ENCODE assay signal across 14 mouse cellular contexts in the genomic region with DNA sequence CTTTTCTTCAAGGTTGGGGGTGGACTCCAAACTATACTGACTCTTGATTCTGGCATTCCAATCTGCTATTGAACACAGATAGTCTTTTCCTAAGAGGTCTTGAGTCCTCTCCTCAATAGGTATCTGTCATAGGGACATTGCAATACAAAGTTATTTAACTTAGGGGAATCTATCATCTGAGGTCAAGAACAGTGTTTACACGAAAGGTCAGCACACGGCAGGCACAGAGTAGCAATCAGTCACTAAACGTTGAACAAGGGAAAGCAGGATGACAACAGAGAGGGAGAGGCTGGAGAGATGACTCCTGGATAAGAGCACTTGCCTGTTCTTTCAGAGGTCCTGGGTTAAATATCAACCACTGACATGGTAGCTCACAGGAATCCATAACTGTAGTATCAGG. TPM values are rescaled to one million over a fixed set of nuclear protein-coding genes. Genes with fewer than 3 reads are reported as not detected.
"Had no signal": no experiment of that assay in that cellular context is flagged by ENCODE, and none has a peak within 500 bp of the region (broad histone marks: within the 10 kb centered on the region; RNA-seq: fewer than 3 reads in every experiment).

No protein-coding gene starts in this region.

RNA-seq across cellular contexts. Expression of gene Mup7, which starts 9.6 kb away (rescaled TPM):
- total RNA-seq: neutrophil, adult 5-6 weeks had no signal
- polyA plus RNA-seq: neural tube, embryonic 12.5 days; neural tube, embryonic 13.5 days; neural tube, embryonic 14.5 days; neural tube, embryonic 15.5 days; small intestine, adult 2 months; spleen, adult 2 months; stomach, embryonic 14.5 days; stomach, embryonic 15.5 days; stomach, embryonic 16.5 days; stomach, postnatal 0 days; testis, adult 2 months; thymus, adult 2 months; urinary bladder, adult 2 months had no signal
